Mouse (Mus musculus): Measurements from ENCODE around the gene Pla1a.

- TF ChIP-seq CTCF (IDR thresholded peaks at IDR 0.05; ENCODE audit: low read depth) (no peak), EP300 (optimal IDR thresholded peaks at IDR 0.05) (no peak)
These were observed 32.5 kb downstream of the Pla1a start for GRCm38 (mm10) chr16:38400311-38400960.
